Mouse (Mus musculus) heart, postnatal 14 days (tissue): ENCODE results near the gene Erich6b. TPM values are rescaled to one million over a fixed set of nuclear protein-coding genes. Genes with fewer than 3 reads are reported as not detected.

Experiments used
- DNase-seq, 2 experiments: peaks; one replicate each; pipeline ENCODE4 v3.0.0; 2021 to 2022
- intact Hi-C: fragments of 180-260 bp; cut with DNase I; formaldehyde crosslinking; loops from one replicate; pipeline ENCODE4 v1.15.1; 2025
- total RNA-seq, 2 experiments: library from RNA; stranded (reverse); gene quantifications; 2 replicates each; pipeline ENCODE4 v1.2.3; 2021

Erich6b gene
- total RNA-seq, 2 experiments from 2014 or later, result not detected

DNA sequence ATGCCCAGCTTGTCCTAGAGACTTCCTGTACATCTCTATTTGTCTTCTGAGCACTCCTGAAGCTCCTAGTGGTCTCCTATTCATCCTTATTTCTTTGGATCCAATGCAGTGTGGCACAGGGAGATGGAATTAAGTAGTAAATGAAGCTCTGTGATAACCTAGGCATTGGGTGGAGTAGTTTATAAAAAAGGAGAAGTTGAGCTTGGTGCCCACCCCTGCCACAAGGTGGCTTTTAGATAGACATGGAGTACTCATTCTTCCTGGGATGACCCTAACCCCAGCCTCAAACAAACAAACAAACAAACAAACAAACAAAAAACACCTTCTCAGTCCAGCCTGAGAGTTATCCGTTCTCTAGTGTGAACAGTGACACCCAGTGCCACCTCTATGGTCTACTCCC, 55.9 kb downstream of the Erich6b start:
- DNase-seq, result no peak

DNA sequence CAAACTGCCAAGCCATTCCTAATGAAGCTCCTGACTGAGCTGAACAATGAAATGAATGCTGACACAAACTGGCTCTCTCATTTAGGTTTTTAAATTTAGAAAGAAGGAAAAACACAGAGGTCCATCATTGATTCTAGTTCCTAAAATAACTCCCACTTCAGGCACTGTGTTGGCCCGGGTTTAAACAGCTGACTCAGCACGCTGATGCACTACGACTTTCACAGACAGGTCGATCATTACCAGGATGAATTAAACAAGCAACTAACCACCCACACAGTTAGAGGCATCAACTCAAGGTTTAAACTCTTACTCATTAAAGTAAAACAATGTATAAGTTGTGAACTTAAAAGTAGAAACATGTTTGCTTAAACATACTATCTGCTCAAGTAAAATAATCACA, 64.6 kb downstream of the Erich6b start:
- DNase-seq, result no peak
- intact Hi-C loops, result no loop called here

More for the DNA sequence above, 55.9 kb downstream of the Erich6b start:
- intact Hi-C loops, result no loop called here

DNA sequence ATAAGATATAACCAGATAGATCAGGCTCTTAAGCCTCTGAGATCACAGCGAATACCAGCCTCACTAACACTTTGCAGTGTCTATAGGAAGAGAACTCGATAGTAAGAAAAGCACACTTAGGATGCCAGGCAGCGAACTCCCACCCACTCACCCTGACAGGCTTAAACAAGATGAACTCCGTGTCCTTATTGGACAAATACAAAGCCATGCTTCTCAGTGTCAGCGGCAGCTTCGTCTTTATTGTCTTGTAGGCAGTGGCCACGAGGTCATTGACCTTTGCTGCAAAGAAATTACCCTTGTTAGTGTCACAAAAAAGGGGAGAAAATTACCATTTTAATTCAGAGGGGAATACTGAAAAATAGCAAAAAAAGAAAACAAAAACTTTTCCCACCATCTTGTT, 65.7 kb downstream of the Erich6b start:
- intact Hi-C loops, result no loop called here
- DNase-seq, result no peak

DNA sequence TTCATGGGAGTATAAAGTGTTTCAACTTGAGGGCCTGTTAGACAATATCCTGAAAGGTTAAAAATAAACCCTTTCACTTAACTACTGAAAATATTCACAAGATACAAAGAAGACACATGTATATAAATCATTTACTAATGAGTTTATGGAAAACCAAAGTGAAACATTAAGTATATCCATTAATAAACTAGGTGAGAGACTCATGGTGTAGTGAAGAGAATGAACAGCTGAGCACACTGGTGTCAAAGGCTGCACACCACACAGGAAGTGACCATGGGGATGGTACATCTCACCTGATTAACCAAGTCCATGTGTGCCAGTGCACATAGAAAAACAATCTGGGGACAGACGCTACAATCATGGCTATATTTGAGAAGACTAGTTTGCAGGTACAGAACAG, 66.9 kb downstream of the Erich6b start:
- intact Hi-C loops, result no loop called here
- DNase-seq, result no peak

DNA sequence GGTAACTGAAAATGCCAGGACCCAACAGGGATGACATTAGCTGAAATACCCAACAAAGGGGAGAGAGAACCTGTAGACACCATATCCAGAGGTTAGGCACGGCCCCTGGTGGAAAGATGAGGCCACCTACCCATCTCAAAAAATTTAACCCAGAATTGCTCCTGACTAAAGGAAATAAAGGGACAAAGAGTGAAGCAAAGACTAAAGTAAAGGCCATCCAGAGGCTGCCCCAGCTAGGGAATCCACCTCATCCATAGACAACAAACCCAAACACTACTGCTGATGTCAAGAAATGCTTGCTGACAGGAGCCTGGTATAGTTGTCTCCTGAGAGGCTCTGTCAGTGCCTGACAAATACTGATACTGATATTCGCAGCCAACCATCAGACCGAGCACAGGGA, 69.7 kb downstream of the Erich6b start:
- no peak for DNase-seq
- intact Hi-C loops, result no loop called here

DNA sequence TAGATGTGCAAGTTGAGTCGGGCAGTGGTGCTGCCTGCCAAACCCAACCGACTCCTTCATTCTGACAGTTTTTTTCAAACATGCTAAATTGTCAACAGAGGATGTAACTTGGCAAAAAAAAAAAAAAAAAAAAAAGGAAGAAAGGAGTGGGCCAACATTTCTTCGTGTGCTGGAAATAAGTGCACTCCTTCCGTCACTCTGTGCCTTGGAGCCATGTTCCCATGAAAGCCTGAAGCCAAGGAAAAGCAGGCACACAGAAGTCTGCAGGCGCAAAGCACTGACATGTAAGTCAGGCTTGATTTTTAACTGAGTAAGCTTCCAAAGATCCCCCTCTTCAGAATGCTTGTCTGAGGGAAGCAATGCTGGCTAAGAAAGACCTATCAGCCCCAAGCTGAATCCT, 70.6 kb downstream of the Erich6b start:
- intact Hi-C loops, result no loop called here
- DNase-seq, result no peak

DNA sequence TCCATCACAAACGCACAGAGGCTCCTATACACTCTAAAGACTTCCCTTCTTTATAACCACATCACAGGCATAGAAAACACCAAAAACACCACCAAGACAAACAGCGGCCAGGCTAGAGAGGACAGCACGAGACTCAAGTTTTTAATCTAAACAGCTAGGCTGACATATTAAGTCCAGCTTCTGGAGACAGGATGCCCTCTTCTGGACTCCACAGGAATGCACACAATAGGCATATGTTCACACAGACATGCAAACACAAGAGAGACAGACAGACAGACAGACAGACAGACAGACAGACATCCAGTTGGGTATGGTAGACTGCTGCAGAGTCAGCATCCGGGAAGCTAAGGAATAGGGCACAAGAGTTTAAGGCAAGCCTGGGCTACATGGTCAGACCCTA, 71.6 kb downstream of the Erich6b start:
- DNase-seq, result no peak
- intact Hi-C loops, result no loop called here

DNA sequence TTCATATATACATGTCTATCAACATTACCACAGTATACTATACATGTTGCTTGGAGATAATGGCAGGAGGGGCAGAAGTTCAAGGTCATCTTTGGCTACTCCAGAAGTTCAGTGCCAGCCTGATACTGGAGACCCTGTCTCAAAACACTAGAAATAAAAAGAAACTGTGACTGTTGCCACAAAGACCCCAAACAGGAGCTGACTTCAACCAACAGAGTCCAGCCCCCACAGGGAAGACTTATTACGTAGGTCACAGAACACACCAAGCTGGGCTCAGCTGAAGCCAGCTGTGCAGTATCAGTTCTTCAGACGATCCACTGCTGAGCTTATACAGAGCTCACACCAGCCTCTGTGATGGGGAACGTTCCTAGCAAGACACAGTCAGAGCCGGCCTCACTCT, 74.4 kb downstream of the Erich6b start:
- intact Hi-C loops, result no loop called here
- DNase-seq, result no peak

Other genes starting within 250 kb of the Erich6b start
- gene Siah3, start 186.3 kb upstream of the Erich6b start, total RNA-seq, result under 1 TPM in 1 of 2 experiments, not detected in 1; 0.05 TPM
- not detected for gene Spert, start 49.1 kb upstream of the Erich6b start, total RNA-seq
- gene Cog3, start 112.3 kb downstream of the Erich6b start, total RNA-seq, result 10 to 100 TPM; 13.6 to 14.3 TPM
- gene Slc25a30, start 144.8 kb downstream of the Erich6b start, total RNA-seq, result 10 to 100 TPM; 20.8 to 21.1 TPM
- 1,000 to 10,000 TPM; 2,748 to 2,964 TPM for gene Tpt1, start 202.8 kb downstream of the Erich6b start, total RNA-seq